Mouse (Mus musculus) liver, adult 2 months (tissue): ENCODE data around the gene Fgfr2.

Experiments
- CTCF ChIP-seq: fragments of 200-500 bp; IDR thresholded peaks from 2 replicates; pipeline ENCODE4 v1.5.1; 2011; ENCODE audit warnings: low read depth, low read length, control low read depth
- POLR2A ChIP-seq: fragments of 200-500 bp; IDR thresholded peaks from 2 replicates; pipeline ENCODE4 v1.6.1; 2011; ENCODE audit warnings: low read length, control low read depth; ENCODE audit not compliant: insufficient read depth; ENCODE audit errors: extremely low read depth

- TF ChIP-seq CTCF, result no peak
- no peak for TF ChIP-seq POLR2A
These were observed 1751.1 kb downstream of the Fgfr2 start for GRCm38 (mm10) chr7:131371880-131372651.
